Mouse (Mus musculus): ENCODE results near the gene Rbm17. TPM values are rescaled to one million over a fixed set of nuclear protein-coding genes. Genes with fewer than 3 reads are reported as not detected.

The Rbm17 gene
- 49.7 and 73.6 TPM in 2 replicates for total RNA-seq (2014; rRNA removed)
- polyA plus RNA-seq (2012; rRNA removed) = 19.5 and 21.6 TPM in 2 replicates

GRCm38 (mm10) chr2:11604053-11604452 lies at the start of gene Rbm17:
Gene Rbm17, minus strand, starts transcription at chr2:11604153.
- peaks cover 8% of the 10 kb centered on the region for H3K4me1 ChIP-seq (ENCODE audit: control insufficient read depth, insufficient read depth, low read length)
- TF ChIP-seq CTCF (IDR thresholded peaks at IDR 0.05; ENCODE audit: low read depth, low read length) = no peak
- no peak for TF ChIP-seq POLR2A (IDR thresholded peaks at IDR 0.05; ENCODE audit: extremely low read depth, insufficient read depth, low read length)
- no peak for DNase-seq (ENCODE audit: extremely low read depth, low read depth, low spot score)
- H3K36me3 ChIP-seq (ENCODE audit: control insufficient read depth, insufficient read depth, low read length) = peaks cover 7% of the 10 kb centered on the region
- H3K79me2 ChIP-seq (ENCODE audit: control insufficient read depth, insufficient read depth, low read length) = peaks cover 20% of the 10 kb centered on the region; the same call in 1 of the 2 replicates
- peak within 1 kb of the TSS; percentile 53; the same call in 1 of the 2 replicates for H3K27ac ChIP-seq (replicated peaks; ENCODE audit: insufficient read depth, low read depth, low read length)
- WGBS = 87% methylated on average over 5 of the region's 5 CpGs
- peak within 1 kb of the TSS; percentile 88 for H3K4me3 ChIP-seq (ENCODE audit: insufficient read depth, low read depth, low read length)
- no peaks in the 10 kb centered on the region for H3K27me3 ChIP-seq (ENCODE audit: control insufficient read depth, insufficient read depth, low read length)
- H3K9ac ChIP-seq (ENCODE audit: low read depth, low read length) = peak within 1 kb of the TSS; percentile 95

GRCm38 (mm10) chr2:11653330-11653729 lies 49.4 kb upstream of the Rbm17 start:
- no peak overlapping the region for H3K4me3 ChIP-seq (ENCODE audit: insufficient read depth, low read depth, low read length)
- H3K36me3 ChIP-seq (ENCODE audit: control insufficient read depth, insufficient read depth, low read length) = no peaks in the 10 kb centered on the region
- H3K4me1 ChIP-seq (ENCODE audit: control insufficient read depth, insufficient read depth, low read length) = no peaks in the 10 kb centered on the region
- TF ChIP-seq POLR2A (IDR thresholded peaks at IDR 0.05; ENCODE audit: extremely low read depth, insufficient read depth, low read length) = no peak
- no peak for TF ChIP-seq CTCF (IDR thresholded peaks at IDR 0.05; ENCODE audit: low read depth, low read length)
- H3K27me3 ChIP-seq (ENCODE audit: control insufficient read depth, insufficient read depth, low read length) = no peaks in the 10 kb centered on the region
- H3K79me2 ChIP-seq (ENCODE audit: control insufficient read depth, insufficient read depth, low read length) = no peaks in the 10 kb centered on the region
- H3K9ac ChIP-seq (ENCODE audit: low read depth, low read length) = no peak overlapping the region
- DNase-seq (ENCODE audit: extremely low read depth, low read depth, low spot score) = no peak
- 44% methylated on average over 6 of the region's 6 CpGs for WGBS
- H3K27ac ChIP-seq (replicated peaks; ENCODE audit: insufficient read depth, low read depth, low read length) = no peak overlapping the region

- no peaks in the 10 kb centered on the region for H3K27me3 ChIP-seq (ENCODE audit: control insufficient read depth, insufficient read depth, low read length)
- no peak for DNase-seq (ENCODE audit: extremely low read depth, low read depth, low spot score)
- no peaks in the 10 kb centered on the region for H3K4me1 ChIP-seq (ENCODE audit: control insufficient read depth, insufficient read depth, low read length)
- 66% methylated on average over 2 of the region's 2 CpGs for WGBS
- no peak overlapping the region for H3K4me3 ChIP-seq (ENCODE audit: insufficient read depth, low read depth, low read length)
- no peak overlapping the region for H3K27ac ChIP-seq (replicated peaks; ENCODE audit: insufficient read depth, low read depth, low read length)
- no peaks in the 10 kb centered on the region for H3K36me3 ChIP-seq (ENCODE audit: control insufficient read depth, insufficient read depth, low read length)
- TF ChIP-seq POLR2A (IDR thresholded peaks at IDR 0.05; ENCODE audit: extremely low read depth, insufficient read depth, low read length) = no peak
- no peak for TF ChIP-seq CTCF (IDR thresholded peaks at IDR 0.05; ENCODE audit: low read depth, low read length)
- no peaks in the 10 kb centered on the region for H3K79me2 ChIP-seq (ENCODE audit: control insufficient read depth, insufficient read depth, low read length)
- no peak overlapping the region for H3K9ac ChIP-seq (ENCODE audit: low read depth, low read length)
Observed at GRCm38 (mm10) chr2:11652780-11653179, 48.8 kb upstream of the Rbm17 start.

DNA sequence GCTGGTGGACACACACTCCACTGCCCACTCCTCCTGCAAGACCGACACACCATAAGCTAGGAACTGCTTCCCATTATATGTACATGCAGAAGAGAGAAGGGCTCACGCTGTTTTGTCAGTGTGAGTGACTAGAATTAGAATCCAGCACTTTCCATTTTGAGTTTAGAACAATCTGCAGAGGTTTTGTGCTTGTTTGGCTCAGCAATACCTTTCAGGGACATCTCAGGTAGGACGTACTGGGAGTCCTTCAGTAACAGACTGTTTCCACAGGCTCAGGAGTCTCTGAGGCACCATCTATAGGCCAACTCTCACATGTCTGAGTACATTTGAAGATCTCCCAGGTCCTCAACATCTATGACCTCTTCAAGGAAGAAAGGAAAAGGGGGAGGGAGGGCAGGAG lies 48.2 kb upstream of the Rbm17 start:
- DNase-seq (ENCODE audit: extremely low read depth, low read depth, low spot score) = no peak
- 88% methylated on average over 3 of the region's 3 CpGs for WGBS
- Histone ChIP-seq H3K27ac (replicated peaks; ENCODE audit: insufficient read depth, low read depth, low read length) (no peak overlapping the region), H3K36me3 (ENCODE audit: control insufficient read depth, insufficient read depth, low read length) (no peaks in the 10 kb centered on the region), H3K9ac (ENCODE audit: low read depth, low read length) (no peak overlapping the region), H3K79me2 (ENCODE audit: control insufficient read depth, insufficient read depth, low read length) (no peaks in the 10 kb centered on the region), H3K4me3 (ENCODE audit: insufficient read depth, low read depth, low read length) (no peak overlapping the region), H3K4me1 (ENCODE audit: control insufficient read depth, insufficient read depth, low read length) (no peaks in the 10 kb centered on the region), H3K27me3 (ENCODE audit: control insufficient read depth, insufficient read depth, low read length) (no peaks in the 10 kb centered on the region)
- TF ChIP-seq CTCF (IDR thresholded peaks at IDR 0.05; ENCODE audit: low read depth, low read length) (no peak), POLR2A (IDR thresholded peaks at IDR 0.05; ENCODE audit: extremely low read depth, insufficient read depth, low read length) (no peak)

- TF ChIP-seq POLR2A (IDR thresholded peaks at IDR 0.05; ENCODE audit: extremely low read depth, insufficient read depth, low read length) (no peak), CTCF (IDR thresholded peaks at IDR 0.05; ENCODE audit: low read depth, low read length) (no peak)
- H3K27ac ChIP-seq (replicated peaks; ENCODE audit: insufficient read depth, low read depth, low read length) = no peak overlapping the region
- WGBS = 56% methylated on average over 3 of the region's 3 CpGs
- no peaks in the 10 kb centered on the region for H3K4me1 ChIP-seq (ENCODE audit: control insufficient read depth, insufficient read depth, low read length)
- H3K27me3 ChIP-seq (ENCODE audit: control insufficient read depth, insufficient read depth, low read length) = no peaks in the 10 kb centered on the region
- H3K79me2 ChIP-seq (ENCODE audit: control insufficient read depth, insufficient read depth, low read length) = no peaks in the 10 kb centered on the region
- no peak for DNase-seq (ENCODE audit: extremely low read depth, low read depth, low spot score)
- no peak overlapping the region for H3K9ac ChIP-seq (ENCODE audit: low read depth, low read length)
- H3K36me3 ChIP-seq (ENCODE audit: control insufficient read depth, insufficient read depth, low read length) = no peaks in the 10 kb centered on the region
- H3K4me3 ChIP-seq (ENCODE audit: insufficient read depth, low read depth, low read length) = no peak overlapping the region
Observed at GRCm38 (mm10) chr2:11651476-11651875, 47.5 kb upstream of the Rbm17 start.

DNA sequence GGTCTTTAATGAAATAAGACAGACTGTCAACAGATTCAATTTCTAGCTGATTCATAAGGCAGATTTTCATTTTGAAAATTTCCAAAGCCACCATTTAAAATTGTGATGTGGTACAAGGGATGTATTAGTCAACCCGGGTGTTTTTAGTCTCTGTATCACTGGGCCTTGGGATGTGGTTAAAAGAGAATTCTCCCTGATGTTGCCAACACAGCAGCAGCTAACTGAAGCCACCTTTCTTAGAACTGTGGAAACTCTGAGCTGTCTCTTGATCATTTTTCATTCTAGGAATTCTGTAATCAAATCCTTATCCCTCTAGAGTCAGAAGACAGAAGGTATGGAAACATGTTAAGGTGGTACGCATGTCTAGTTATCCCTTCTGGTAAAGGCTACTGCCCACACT lies 41.3 kb upstream of the Rbm17 start:
- no peak overlapping the region for H3K4me3 ChIP-seq (ENCODE audit: insufficient read depth, low read depth, low read length)
- no peak overlapping the region for H3K9ac ChIP-seq (ENCODE audit: low read depth, low read length)
- WGBS = 93% methylated on average over 2 of the region's 2 CpGs
- no peaks in the 10 kb centered on the region for H3K79me2 ChIP-seq (ENCODE audit: control insufficient read depth, insufficient read depth, low read length)
- H3K36me3 ChIP-seq (ENCODE audit: control insufficient read depth, insufficient read depth, low read length) = no peaks in the 10 kb centered on the region
- no peak overlapping the region for H3K27ac ChIP-seq (replicated peaks; ENCODE audit: insufficient read depth, low read depth, low read length)
- no peaks in the 10 kb centered on the region for H3K4me1 ChIP-seq (ENCODE audit: control insufficient read depth, insufficient read depth, low read length)
- no peak for TF ChIP-seq POLR2A (IDR thresholded peaks at IDR 0.05; ENCODE audit: extremely low read depth, insufficient read depth, low read length)
- TF ChIP-seq CTCF (IDR thresholded peaks at IDR 0.05; ENCODE audit: low read depth, low read length) = no peak
- no peak for DNase-seq (ENCODE audit: extremely low read depth, low read depth, low spot score)
- no peaks in the 10 kb centered on the region for H3K27me3 ChIP-seq (ENCODE audit: control insufficient read depth, insufficient read depth, low read length)
